Mouse (Mus musculus) hindbrain, postnatal 0 days (tissue): ENCODE data around the gene Sirt6. TPM values are rescaled to one million over a fixed set of nuclear protein-coding genes. Genes with fewer than 3 reads are reported as not detected.

Experiments
- ATAC-seq: fragments of 200-750 bp; cut with Nextera tagmentation; 2 replicates; pipeline ENCODE4 v1.8.0; 2017; ENCODE audit warnings: mild to moderate bottlenecking, moderate TSS enrichment, moderate library complexity
- DNase-seq: peaks from one replicate; pipeline ENCODE4 v3.0.0-alpha.2; 2015; ENCODE audit warnings: low spot score
- H3K27ac ChIP-seq: fragments of 300-500 bp; sonication (generic); 2 replicates; pipeline ENCODE4 v1.5.1; 2014; ENCODE audit warnings: mild to moderate bottlenecking
- H3K27me3 ChIP-seq: fragments of 300-500 bp; sonication (generic); 2 replicates; pipeline ENCODE4 v1.6.1; 2014; ENCODE audit warnings: low read length, mixed read lengths; ENCODE audit not compliant: insufficient read depth
- H3K36me3 ChIP-seq: fragments of 300-500 bp; sonication (generic); 2 replicates; pipeline ENCODE4 v1.6.1; 2014; ENCODE audit warnings: low read length, mixed read lengths; ENCODE audit not compliant: insufficient read depth
- H3K4me1 ChIP-seq: fragments of 300-500 bp; sonication (generic); 2 replicates; pipeline ENCODE4 v1.6.1; 2014; ENCODE audit warnings: antibody characterized with exemption, low read length, mixed read lengths; ENCODE audit not compliant: insufficient read depth
- H3K4me2 ChIP-seq: fragments of 300-500 bp; sonication (generic); 2 replicates; pipeline ENCODE4 v1.6.1; 2014; ENCODE audit warnings: low read depth, mild to moderate bottlenecking, low read length, moderate library complexity, mixed read lengths
- H3K4me3 ChIP-seq: fragments of 300-500 bp; sonication (generic); 2 replicates; pipeline ENCODE4 v1.5.1; 2014; ENCODE audit warnings: low read length
- H3K9ac ChIP-seq: fragments of 300-500 bp; sonication (generic); replicated peaks from 2 replicates; pipeline ENCODE4 v1.6.1; 2014; ENCODE audit warnings: mild to moderate bottlenecking, low read length, moderate library complexity, mixed read lengths
- H3K9me3 ChIP-seq: fragments of 300-500 bp; sonication (generic); 2 replicates; pipeline ENCODE4 v1.6.1; 2016; ENCODE audit warnings: low read length, mixed read lengths
- CTCF ChIP-seq: IDR thresholded peaks from 2 replicates; pipeline ENCODE4 v1.5.1; 2016; ENCODE audit warnings: antibody characterized with exemption, control low read depth, low read depth
- WGBS: fragments of 180-500 bp; shearing (Covaris S2); extraction: QIAGEN DNeasy Blood & Tissue Kit; methylation state at CpG from one replicate; pipeline ENCODE4 v1.1.7; 2014; 5-methylcytosine and 5-hydroxymethylcytosine counted together
- polyA plus RNA-seq: library from polyadenylated mRNA; unstranded; fragments of >200 nt; fragmentation: Nextera tagmentation; extraction: Ambion mirVana; gene quantifications from 2 replicates; pipeline ENCODE4 v1.2.1, GENCODE M21; 2015
- total RNA-seq: library from RNA; depleted of rRNA; stranded (reverse); fragments of >200 nt; gene quantifications from 2 replicates; pipeline ENCODE4 v1.2.3, GENCODE M21; 2014; rRNA removed

The Sirt6 gene
- total and polyA plus RNA-seq, 2 experiments from 2014 or later = 31.5 to 39.0 TPM

DNA sequence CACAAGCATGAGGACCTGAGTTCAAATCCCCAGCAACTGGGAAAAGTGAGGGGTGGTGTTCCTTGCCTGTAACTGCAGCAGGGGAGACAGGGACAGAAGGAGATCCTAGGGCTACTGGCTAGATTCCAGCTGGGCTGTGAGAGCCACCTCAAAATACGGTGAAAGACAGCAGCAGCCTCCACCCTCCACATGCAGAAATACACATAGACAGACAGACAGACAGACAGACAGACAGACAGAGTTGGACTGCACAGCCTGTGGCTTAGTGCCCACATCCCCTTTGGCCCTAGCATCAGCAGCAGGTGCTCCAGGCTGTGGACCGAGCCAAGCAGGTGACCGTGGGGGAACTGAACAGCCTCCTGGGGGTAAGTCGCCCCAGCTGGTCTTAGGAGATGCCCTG is 47.6 kb downstream of the Sirt6 start:
- no peak for DNase-seq
- no peak for TF ChIP-seq CTCF
- ATAC-seq = no peak
- Histone ChIP-seq H3K4me1 (peaks cover 10% of the 10 kb centered on the region), H3K27me3 (peaks cover 11% of the 10 kb centered on the region; the same call in 1 of the 2 replicates), H3K4me3 (no peak overlapping the region), H3K27ac (no peak overlapping the region), H3K9me3 (no peaks in the 10 kb centered on the region), H3K9ac (no peak overlapping the region), H3K4me2 (no peak overlapping the region), H3K36me3 (no peaks in the 10 kb centered on the region)
- WGBS = 39% methylated on average over 4 of the region's 4 CpGs

GRCm38 (mm10) chr10:81575695-81576094 is 51.9 kb downstream of the Sirt6 start:
- ATAC-seq (no peak), DNase-seq (no peak)
- H3K27ac ChIP-seq = no peak overlapping the region
- peak overlapping the region; percentile 50 for H3K4me3 ChIP-seq
- peaks cover 14% of the 10 kb centered on the region; the same call in 1 of the 2 replicates for H3K27me3 ChIP-seq
- no peak for TF ChIP-seq CTCF
- H3K36me3 ChIP-seq = no peaks in the 10 kb centered on the region
- WGBS = under 1% methylated on average over 6 of the region's 6 CpGs
- H3K4me1 ChIP-seq = peaks cover 30% of the 10 kb centered on the region
- no peaks in the 10 kb centered on the region for H3K9me3 ChIP-seq
- peak overlapping the region; percentile 63 for H3K9ac ChIP-seq
- peak overlapping the region; percentile 69 for H3K4me2 ChIP-seq

DNA sequence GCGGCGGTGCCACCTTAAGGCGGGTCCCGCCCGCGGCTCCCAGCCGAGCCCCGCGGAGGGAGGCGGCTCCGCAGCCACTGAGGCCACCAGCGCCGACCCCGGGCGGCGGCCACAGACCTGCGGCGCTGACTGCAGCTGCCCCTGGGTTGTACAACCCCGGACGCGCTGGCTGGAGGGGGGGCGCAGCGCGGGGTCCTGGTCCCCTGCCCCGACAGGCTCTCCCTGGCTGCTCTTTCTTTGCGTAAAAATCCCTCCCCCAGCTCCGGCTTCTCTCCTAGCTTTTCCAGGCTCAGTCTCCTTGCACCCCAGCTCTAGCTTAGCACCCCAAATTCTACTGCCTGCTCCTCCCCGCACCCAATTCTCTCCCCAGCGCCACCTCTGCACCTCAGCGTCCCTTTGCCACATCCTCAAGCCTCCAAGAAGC is 52.4 kb downstream of the Sirt6 start:
- Histone ChIP-seq H3K9ac (peak overlapping the region; percentile 63), H3K27me3 (peaks cover 14% of the 10 kb centered on the region; the same call in 1 of the 2 replicates), H3K4me1 (peaks cover 29% of the 10 kb centered on the region), H3K4me3 (peak overlapping the region; percentile 50), H3K4me2 (peak overlapping the region; percentile 69), H3K36me3 (no peaks in the 10 kb centered on the region), H3K9me3 (no peaks in the 10 kb centered on the region), H3K27ac (no peak overlapping the region)
- under 1% methylated on average over 21 of the region's 30 CpGs for WGBS
- DNase-seq (peak; percentile 38), ATAC-seq (no peak)
- no peak for TF ChIP-seq CTCF

DNA sequence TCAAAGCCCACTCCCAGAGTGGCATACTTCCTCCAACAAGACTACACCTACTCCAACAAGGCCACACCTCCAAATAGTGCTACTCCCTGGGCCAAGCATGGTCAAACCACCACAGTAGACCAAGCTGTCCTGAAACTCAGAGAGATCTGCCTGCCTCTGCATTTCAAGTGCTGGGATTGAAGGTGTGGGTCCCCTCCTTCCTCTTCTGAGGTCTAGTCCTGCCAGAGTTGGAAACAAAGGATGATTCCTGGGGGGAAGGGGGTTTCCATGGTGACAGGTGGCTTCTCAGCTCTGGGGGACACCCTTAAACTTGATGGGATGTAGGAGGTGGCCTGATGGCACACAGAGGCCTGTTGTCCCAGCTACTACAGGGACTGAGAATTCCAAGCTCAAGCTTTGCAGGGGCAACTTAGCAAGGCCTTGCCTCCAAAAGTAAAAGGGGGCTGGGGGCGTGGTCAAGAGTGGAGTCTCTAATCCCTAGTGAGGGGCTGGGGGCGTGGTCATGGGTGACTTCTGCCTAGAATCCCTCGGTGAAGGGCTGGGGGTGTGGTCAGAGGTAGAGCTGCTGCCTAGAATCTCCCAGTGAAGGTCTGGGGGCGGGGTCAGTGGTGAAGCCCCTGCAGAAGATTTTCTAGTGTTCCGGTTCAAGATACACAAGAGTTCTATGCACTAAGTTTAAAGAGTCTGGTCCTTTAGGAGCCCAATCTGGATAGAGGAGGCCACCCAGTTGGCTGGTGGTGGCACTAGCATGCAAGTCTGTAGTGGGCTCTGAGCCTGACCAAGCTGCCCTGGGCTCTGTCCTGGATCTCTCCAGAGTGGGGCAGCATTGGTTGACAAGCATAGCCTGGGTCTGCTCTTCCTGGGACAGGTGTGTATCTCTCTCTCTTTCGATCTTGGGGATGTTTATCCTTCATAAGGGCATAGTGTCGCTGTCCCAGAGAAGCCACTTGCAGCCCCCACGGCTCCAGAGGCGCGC is 53.2 kb downstream of the Sirt6 start, which contains the start of gene Tle2:
TSS of gene Tle2 (plus strand) at position 481 of the 976 bp plus-strand sequence.
- Histone ChIP-seq H3K4me3 (peak within 1 kb of the TSS; percentile 50), H3K4me2 (peak within 1 kb of the TSS; percentile 69), H3K9ac (peak within 1 kb of the TSS; percentile 63), H3K9me3 (no peaks in the 10 kb centered on the region), H3K27me3 (peaks cover 14% of the 10 kb centered on the region; the same call in 1 of the 2 replicates), H3K4me1 (peaks cover 29% of the 10 kb centered on the region), H3K36me3 (no peaks in the 10 kb centered on the region), H3K27ac (no peak within 1 kb of the TSS)
- TF ChIP-seq CTCF = peak; percentile 30
- peak; percentile 37 for DNase-seq
- no peak for ATAC-seq
- 19% methylated on average over 10 of the region's 10 CpGs for WGBS

- no peak for TF ChIP-seq CTCF
- H3K4me2 ChIP-seq = no peak overlapping the region
Measured at GRCm38 (mm10) chr10:81572975-81573374, 54.6 kb downstream of the Sirt6 start.

DNA sequence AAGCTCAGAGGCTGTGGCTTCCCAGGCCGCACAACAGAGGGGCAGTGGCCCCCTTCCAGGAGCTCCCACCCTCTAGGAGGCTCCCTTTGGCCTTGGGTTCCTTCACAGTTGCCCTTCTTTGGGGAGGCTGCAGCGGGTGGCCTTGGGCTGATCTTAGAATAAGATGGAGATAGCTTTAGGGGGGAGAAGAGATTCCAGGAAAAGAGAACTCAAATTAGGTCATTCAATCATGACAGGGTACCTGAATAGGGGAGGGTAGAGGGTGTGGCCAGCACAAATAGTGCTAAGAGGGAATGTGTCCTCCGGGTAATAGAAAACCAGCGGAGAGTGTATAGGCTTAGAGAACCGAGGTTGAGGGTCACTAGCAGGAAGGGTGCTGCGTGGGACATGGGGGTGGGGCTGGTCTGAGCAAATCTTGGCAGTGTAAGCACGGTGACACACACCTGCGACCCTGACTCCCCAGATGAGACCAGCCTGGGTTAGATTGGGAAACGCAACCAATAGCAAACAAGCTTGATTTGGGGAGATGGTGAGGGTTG is 55.4 kb downstream of the Sirt6 start:
- H3K4me2 ChIP-seq = peak overlapping the region; percentile 85
- no peaks in the 10 kb centered on the region for H3K9me3 ChIP-seq
- WGBS = 9% methylated on average over 9 of the region's 9 CpGs
- peak overlapping the region; percentile 39; the same call in 1 of the 2 replicates for H3K4me3 ChIP-seq
- no peak for TF ChIP-seq CTCF
- DNase-seq (no peak), ATAC-seq (no peak)
- H3K27me3 ChIP-seq = peaks cover 14% of the 10 kb centered on the region; the same call in 1 of the 2 replicates
- no peak overlapping the region for H3K27ac ChIP-seq
- no peaks in the 10 kb centered on the region for H3K36me3 ChIP-seq
- no peak overlapping the region for H3K9ac ChIP-seq
- peaks cover 38% of the 10 kb centered on the region for H3K4me1 ChIP-seq

More at GRCm38 (mm10) chr10:81572975-81573374, 54.6 kb downstream of the Sirt6 start:
- ATAC-seq = no peak
- no peak overlapping the region for H3K9ac ChIP-seq
- WGBS = 19% methylated on average over 9 of the region's 9 CpGs
- H3K27ac ChIP-seq = no peak overlapping the region
- DNase-seq = no peak
- no peaks in the 10 kb centered on the region for H3K36me3 ChIP-seq
- peaks cover 38% of the 10 kb centered on the region for H3K4me1 ChIP-seq
- H3K9me3 ChIP-seq = no peaks in the 10 kb centered on the region
- H3K27me3 ChIP-seq = peaks cover 14% of the 10 kb centered on the region; the same call in 1 of the 2 replicates
- no peak overlapping the region for H3K4me3 ChIP-seq

Other genes starting within 250 kb of the Sirt6 start
- 106 and 118 TPM in 2 replicates for gene Fzr1, start 249.3 kb downstream of the Sirt6 start, total RNA-seq
- 131 and 134 TPM in 2 replicates for gene Fzr1, start 249.3 kb downstream of the Sirt6 start, polyA plus RNA-seq
- gene Dohh, start 243.4 kb downstream of the Sirt6 start, total RNA-seq = 146 TPM in 2 replicates
- gene Dohh, start 243.4 kb downstream of the Sirt6 start, polyA plus RNA-seq = 111 and 114 TPM in 2 replicates
- gene Gm48551, start 243.3 kb downstream of the Sirt6 start, total RNA-seq = 2.1 and 3.3 TPM in 2 replicates
- gene Gm48551, start 243.3 kb downstream of the Sirt6 start, polyA plus RNA-seq = 5.3 and 7.0 TPM in 2 replicates
- 7.5 TPM in 2 replicates for gene Gm48552, start 238.8 kb downstream of the Sirt6 start, total RNA-seq
- 2.7 and 4.0 TPM in 2 replicates for gene Gm48552, start 238.8 kb downstream of the Sirt6 start, polyA plus RNA-seq
- gene Smim24, start 234.7 kb downstream of the Sirt6 start, total RNA-seq = 2.9 and 3.7 TPM in 2 replicates
- 1.4 and 1.7 TPM in 2 replicates for gene Smim24, start 234.7 kb downstream of the Sirt6 start, polyA plus RNA-seq
- gene Nfic, start 172.2 kb downstream of the Sirt6 start, total RNA-seq = 17.2 and 26.5 TPM in 2 replicates
- 33.8 and 34.6 TPM in 2 replicates for gene Nfic, start 172.2 kb downstream of the Sirt6 start, polyA plus RNA-seq
- gene Celf5, start 145.1 kb downstream of the Sirt6 start, total RNA-seq = 93.9 and 128 TPM in 2 replicates
- 40.1 and 43.2 TPM in 2 replicates for gene Celf5, start 145.1 kb downstream of the Sirt6 start, polyA plus RNA-seq
- 124 and 170 TPM in 2 replicates for gene Ncln, start 131.4 kb downstream of the Sirt6 start, total RNA-seq
- 66.3 and 66.5 TPM in 2 replicates for gene Ncln, start 131.4 kb downstream of the Sirt6 start, polyA plus RNA-seq
- gene S1pr4, start 127.7 kb downstream of the Sirt6 start, total RNA-seq = 0.40 and 1.3 TPM in 2 replicates
- gene S1pr4, start 127.7 kb downstream of the Sirt6 start, polyA plus RNA-seq = 0.38 and 0.40 TPM in 2 replicates
- 2.5 and 9.8 TPM in 2 replicates for gene Gna15, start 103.6 kb downstream of the Sirt6 start, total RNA-seq
- 1.2 and 1.9 TPM in 2 replicates for gene Gna15, start 103.6 kb downstream of the Sirt6 start, polyA plus RNA-seq
- gene Gna11, start 82.6 kb downstream of the Sirt6 start, total RNA-seq = 121 and 139 TPM in 2 replicates
- 95.6 and 105 TPM in 2 replicates for gene Gna11, start 82.6 kb downstream of the Sirt6 start, polyA plus RNA-seq
- 611 and 635 TPM in 2 replicates for gene Aes, start 68.3 kb downstream of the Sirt6 start, total RNA-seq
- 803 and 834 TPM in 2 replicates for gene Aes, start 68.3 kb downstream of the Sirt6 start, polyA plus RNA-seq
- gene Tle2, start 53.2 kb downstream of the Sirt6 start, total RNA-seq = 28.8 and 41.8 TPM in 2 replicates
- 43.7 and 45.5 TPM in 2 replicates for gene Tle2, start 53.2 kb downstream of the Sirt6 start, polyA plus RNA-seq
- 5.3 and 5.4 TPM in 2 replicates for gene Tle6, start 26.7 kb downstream of the Sirt6 start, total RNA-seq
- 6.2 and 6.6 TPM in 2 replicates for gene Tle6, start 26.7 kb downstream of the Sirt6 start, polyA plus RNA-seq
- 4.2 and 4.3 TPM in 2 replicates for gene BC025920, start 21.5 kb downstream of the Sirt6 start, total RNA-seq
- gene BC025920, start 21.5 kb downstream of the Sirt6 start, polyA plus RNA-seq = 0.97 and 1.3 TPM in 2 replicates
- 58.5 and 73.9 TPM in 2 replicates for gene Ankrd24, start 743 bp upstream of the Sirt6 start, total RNA-seq
- 17.7 and 18.6 TPM in 2 replicates for gene Ankrd24, start 743 bp upstream of the Sirt6 start, polyA plus RNA-seq
- gene Gm10778, start 21.3 kb upstream of the Sirt6 start, total RNA-seq = 3.0 and 4.5 TPM in 2 replicates
- gene Gm10778, start 21.3 kb upstream of the Sirt6 start, polyA plus RNA-seq = 2.7 and 2.9 TPM in 2 replicates
- 4.3 and 5.0 TPM in 2 replicates for gene Zfp433, start 77.0 kb upstream of the Sirt6 start, total RNA-seq
- 10.1 and 10.5 TPM in 2 replicates for gene Zfp433, start 77.0 kb upstream of the Sirt6 start, polyA plus RNA-seq
- gene Gm3055, start 143.4 kb upstream of the Sirt6 start, total RNA-seq = 5.1 and 16.5 TPM in 2 replicates
- gene Gm3055, start 143.4 kb upstream of the Sirt6 start, polyA plus RNA-seq = 7.7 and 8.7 TPM in 2 replicates
- gene Gm4767, start 184.4 kb upstream of the Sirt6 start, total RNA-seq = 1.3 TPM in 1 of 2 replicates, not detected in the other
- gene Gm4767, start 184.4 kb upstream of the Sirt6 start, polyA plus RNA-seq = 2.0 and 2.8 TPM in 2 replicates
- 2.6 and 4.7 TPM in 2 replicates for gene Gm32687, start 236.1 kb upstream of the Sirt6 start, total RNA-seq
- gene Gm32687, start 236.1 kb upstream of the Sirt6 start, polyA plus RNA-seq = 5.6 and 6.4 TPM in 2 replicates